Mouse (Mus musculus): Measurements from ENCODE around the gene Myo5c. TPM values are rescaled to one million over a fixed set of nuclear protein-coding genes. Genes with fewer than 3 reads are reported as not detected.

Gene Myo5c
- polyA plus RNA-seq, 1 experiment = 0.81 TPM

DNA sequence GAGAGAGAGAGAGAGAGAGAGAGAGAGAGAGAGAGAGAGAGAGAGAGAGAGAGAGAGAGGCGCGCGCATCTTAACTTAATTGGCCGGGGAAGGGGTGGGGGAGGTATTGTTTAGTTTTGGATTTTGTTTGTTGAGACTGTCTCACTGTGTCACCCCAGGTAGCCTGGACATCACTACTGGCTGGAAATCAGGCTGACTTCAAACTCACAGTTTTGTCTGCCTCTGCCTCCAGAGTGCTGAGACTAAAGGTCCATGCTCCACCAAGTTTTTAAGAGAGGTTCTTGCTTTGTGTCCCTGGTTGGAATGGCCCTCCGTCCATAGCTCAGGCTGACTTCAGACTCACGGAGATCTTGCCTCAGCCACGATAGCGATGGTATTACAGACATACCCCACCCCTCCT lies 1.0 kb downstream of the Myo5c start:
- H3K36me3 ChIP-seq (ENCODE audit: control insufficient read depth, insufficient read depth, low read length) = no peaks in the 10 kb centered on the region
- no peak overlapping the region for H3K4me3 ChIP-seq (ENCODE audit: extremely low read depth, insufficient read depth, insufficient read length)

DNA sequence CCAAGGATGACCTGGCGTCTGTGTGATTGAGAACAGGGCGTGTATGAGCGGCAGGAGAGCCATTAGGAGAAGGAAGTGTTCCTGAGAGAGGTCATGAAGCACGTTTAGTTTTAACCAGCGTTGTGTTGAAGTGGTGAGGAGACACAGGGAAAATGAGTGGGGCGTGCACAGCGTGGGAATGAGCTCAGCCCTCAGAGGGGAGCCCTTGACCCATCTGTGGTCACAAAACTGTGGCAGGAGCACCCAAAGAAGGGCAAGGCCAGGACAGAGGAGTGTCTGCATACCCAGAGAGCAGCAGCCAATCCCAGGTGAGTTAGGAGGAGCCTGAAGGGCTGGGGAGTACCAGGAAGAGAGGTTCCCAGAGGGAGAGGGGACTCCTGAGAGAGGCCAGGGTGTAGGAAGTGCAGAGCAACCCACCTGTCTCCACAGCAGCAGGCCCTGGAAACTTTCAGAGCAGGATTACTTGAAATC lies 2.5 kb downstream of the Myo5c start:
- DNase-seq (ENCODE audit: low read depth in 1 of 2, low spot score in 2 of 2) = no peak
- TF ChIP-seq POLR2A (IDR thresholded peaks at IDR 0.05; ENCODE audit: low read depth, low read length) (no peak), CTCF (IDR thresholded peaks at IDR 0.05; ENCODE audit: extremely low read depth, insufficient read depth, insufficient read length, insufficient replicate concordance) (no peak)
- Histone ChIP-seq H3K4me3 (ENCODE audit: extremely low read depth, insufficient read depth, insufficient read length) (no peak overlapping the region), H3K27ac (ENCODE audit: insufficient read depth, low read length) (no peak overlapping the region), H3K27me3 (ENCODE audit: control insufficient read depth, insufficient read depth, low read length) (peaks cover 4% of the 10 kb centered on the region), H3K4me1 (ENCODE audit: control insufficient read depth, insufficient read depth, insufficient read length) (no peaks in the 10 kb centered on the region), H3K36me3 (ENCODE audit: control insufficient read depth, insufficient read depth, low read length) (no peaks in the 10 kb centered on the region)
- 77% methylated on average over 7 of the region's 7 CpGs for WGBS

More for the DNA sequence above, 1.0 kb downstream of the Myo5c start:
- Histone ChIP-seq H3K27me3 (ENCODE audit: control insufficient read depth, insufficient read depth, low read length) (peaks cover 4% of the 10 kb centered on the region), H3K4me1 (ENCODE audit: control insufficient read depth, insufficient read depth, insufficient read length) (no peaks in the 10 kb centered on the region), H3K27ac (ENCODE audit: insufficient read depth, low read length) (no peak overlapping the region)
- DNase-seq (ENCODE audit: low read depth in 1 of 2, low spot score in 2 of 2) = no peak
- 91% methylated on average over 8 of the region's 8 CpGs for WGBS
- no peak for TF ChIP-seq POLR2A (IDR thresholded peaks at IDR 0.05; ENCODE audit: low read depth, low read length)

DNA sequence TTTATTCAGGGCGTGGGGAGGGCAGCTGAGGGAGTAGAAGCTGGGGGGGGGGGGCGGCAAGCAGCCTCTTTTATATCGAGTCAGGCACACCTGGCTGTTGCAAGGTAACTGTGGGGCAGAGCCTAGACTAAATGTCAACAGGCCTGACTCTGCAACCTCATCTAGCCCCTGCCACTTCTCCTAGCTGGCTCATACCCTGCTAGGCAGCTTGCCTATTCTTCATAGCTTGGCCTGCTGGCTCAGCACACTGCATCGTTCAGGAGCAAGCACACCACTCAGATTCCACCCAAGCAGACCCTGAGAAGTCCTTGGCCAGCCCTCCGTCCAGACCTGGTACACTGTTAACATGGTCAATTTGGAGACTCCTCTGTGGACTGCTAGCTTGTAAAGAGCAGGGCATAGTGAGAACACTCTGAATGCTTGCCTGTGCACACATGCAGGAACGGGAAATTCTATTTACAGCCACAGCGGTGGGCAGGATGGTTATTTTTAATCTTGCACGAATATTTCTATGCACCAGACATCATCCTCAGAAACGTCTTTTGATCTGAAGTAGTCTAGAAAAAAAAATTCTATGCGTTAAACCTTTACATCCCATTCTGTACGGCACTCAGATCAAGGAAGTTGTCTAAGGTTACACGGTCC lies 3.3 kb downstream of the Myo5c start:
- Histone ChIP-seq H3K4me1 (ENCODE audit: control insufficient read depth, insufficient read depth, insufficient read length) (no peaks in the 10 kb centered on the region), H3K4me3 (ENCODE audit: extremely low read depth, insufficient read depth, insufficient read length) (no peak overlapping the region), H3K36me3 (ENCODE audit: control insufficient read depth, insufficient read depth, low read length) (no peaks in the 10 kb centered on the region), H3K27me3 (ENCODE audit: control insufficient read depth, insufficient read depth, low read length) (peaks cover 4% of the 10 kb centered on the region), H3K27ac (ENCODE audit: insufficient read depth, low read length) (no peak overlapping the region)
- no peak for DNase-seq (ENCODE audit: low read depth in 1 of 2, low spot score in 2 of 2)
- no peak for TF ChIP-seq CTCF (IDR thresholded peaks at IDR 0.05; ENCODE audit: extremely low read depth, insufficient read depth, insufficient read length, insufficient replicate concordance)
- no peak for TF ChIP-seq POLR2A (IDR thresholded peaks at IDR 0.05; ENCODE audit: low read depth, low read length)
- WGBS = 53% methylated on average over 12 of the region's 12 CpGs

GRCm38 (mm10) chr9:75235696-75236095 lies 3.9 kb downstream of the Myo5c start:
- no peak overlapping the region for H3K4me3 ChIP-seq (ENCODE audit: extremely low read depth, insufficient read depth, insufficient read length)
- H3K27ac ChIP-seq (ENCODE audit: insufficient read depth, low read length) = no peak overlapping the region
- TF ChIP-seq POLR2A (IDR thresholded peaks at IDR 0.05; ENCODE audit: low read depth, low read length) (no peak), CTCF (IDR thresholded peaks at IDR 0.05; ENCODE audit: extremely low read depth, insufficient read depth, insufficient read length, insufficient replicate concordance) (no peak)
- DNase-seq (ENCODE audit: low read depth in 1 of 2, low spot score in 2 of 2) = no peak
- 91% methylated on average over 2 of the region's 2 CpGs for WGBS
- H3K36me3 ChIP-seq (ENCODE audit: control insufficient read depth, insufficient read depth, low read length) = no peaks in the 10 kb centered on the region
- H3K4me1 ChIP-seq (ENCODE audit: control insufficient read depth, insufficient read depth, insufficient read length) = no peaks in the 10 kb centered on the region
- H3K27me3 ChIP-seq (ENCODE audit: control insufficient read depth, insufficient read depth, low read length) = peaks cover 4% of the 10 kb centered on the region

DNA sequence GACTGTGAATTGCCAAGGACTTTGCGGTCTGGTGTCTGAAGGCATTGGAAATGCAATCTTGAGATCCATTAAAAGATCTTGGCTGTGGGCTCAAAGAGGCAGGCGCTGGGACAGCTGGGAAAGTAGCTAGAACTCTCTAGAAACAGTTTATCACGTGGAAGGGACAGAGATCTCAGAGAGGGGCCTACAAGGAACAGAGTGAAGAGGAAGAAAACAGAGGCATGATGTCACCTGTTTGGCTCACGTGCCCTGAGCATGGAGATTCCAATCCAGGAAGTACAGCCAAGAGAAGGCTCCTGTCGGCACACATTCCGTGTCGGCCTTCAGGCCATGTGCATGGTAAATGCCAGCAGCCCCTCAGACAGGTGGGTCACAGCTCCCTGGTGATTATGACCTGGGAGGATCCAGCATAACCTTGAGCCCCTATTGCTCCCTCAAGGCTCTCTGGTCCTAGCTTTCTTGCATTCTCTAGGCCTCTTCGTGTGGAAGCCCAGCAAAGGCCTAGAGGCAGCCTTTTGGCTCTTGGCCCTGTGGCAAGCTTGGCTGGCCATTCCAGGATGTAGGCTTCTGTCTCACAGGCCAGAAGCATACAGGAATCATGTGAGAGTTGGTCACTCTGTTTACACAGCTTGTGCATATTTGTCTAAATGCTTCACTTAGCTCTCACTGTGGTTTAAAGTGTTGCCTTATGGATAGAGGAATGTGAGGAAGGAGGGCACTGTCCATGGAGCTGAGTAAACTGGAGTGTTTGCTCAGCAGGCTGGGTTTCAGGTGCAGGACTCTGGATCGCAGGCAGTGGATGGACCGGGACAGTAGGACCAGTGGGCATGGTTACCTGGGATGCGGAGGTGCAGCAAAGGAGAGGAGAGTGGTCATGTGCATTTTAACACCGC lies 4.8 kb downstream of the Myo5c start:
- 91% methylated on average over 12 of the region's 12 CpGs for WGBS
- no peak for DNase-seq (ENCODE audit: low read depth in 1 of 2, low spot score in 2 of 2)
- Histone ChIP-seq H3K4me1 (ENCODE audit: control insufficient read depth, insufficient read depth, insufficient read length) (no peaks in the 10 kb centered on the region), H3K4me3 (ENCODE audit: extremely low read depth, insufficient read depth, insufficient read length) (no peak overlapping the region), H3K36me3 (ENCODE audit: control insufficient read depth, insufficient read depth, low read length) (no peaks in the 10 kb centered on the region), H3K27me3 (ENCODE audit: control insufficient read depth, insufficient read depth, low read length) (peaks cover 4% of the 10 kb centered on the region), H3K27ac (ENCODE audit: insufficient read depth, low read length) (no peak overlapping the region)
- no peak for TF ChIP-seq POLR2A (IDR thresholded peaks at IDR 0.05; ENCODE audit: low read depth, low read length)
- TF ChIP-seq CTCF (IDR thresholded peaks at IDR 0.05; ENCODE audit: extremely low read depth, insufficient read depth, insufficient read length, insufficient replicate concordance) = no peak

DNA sequence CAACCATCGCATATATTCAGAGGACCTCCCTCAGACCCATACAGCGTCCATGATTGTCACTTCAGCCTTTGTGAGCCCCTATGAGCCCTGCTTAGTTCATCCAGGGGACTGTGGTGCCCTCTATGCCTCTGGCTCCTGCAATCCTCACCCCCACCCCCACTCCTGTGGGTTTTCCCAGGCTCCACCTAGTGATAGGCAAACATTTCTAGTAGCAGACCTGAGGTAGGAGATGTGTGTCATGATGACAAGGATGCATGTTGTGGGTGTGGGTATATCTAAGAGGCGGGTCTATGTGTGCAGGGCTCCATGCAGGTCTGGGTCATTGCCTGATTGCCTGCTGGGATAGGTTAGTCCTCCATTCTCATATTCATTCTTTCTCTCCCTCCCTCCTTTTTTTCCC lies 6.4 kb downstream of the Myo5c start:
- no peak for DNase-seq (ENCODE audit: low read depth in 1 of 2, low spot score in 2 of 2)
- no peaks in the 10 kb centered on the region for H3K4me1 ChIP-seq (ENCODE audit: control insufficient read depth, insufficient read depth, insufficient read length)
- TF ChIP-seq POLR2A (IDR thresholded peaks at IDR 0.05; ENCODE audit: low read depth, low read length) = no peak
- no peak for TF ChIP-seq CTCF (IDR thresholded peaks at IDR 0.05; ENCODE audit: extremely low read depth, insufficient read depth, insufficient read length, insufficient replicate concordance)
- no peaks in the 10 kb centered on the region for H3K36me3 ChIP-seq (ENCODE audit: control insufficient read depth, insufficient read depth, low read length)
- H3K4me3 ChIP-seq (ENCODE audit: extremely low read depth, insufficient read depth, insufficient read length) = no peak overlapping the region
- 90% methylated on average over 3 of the region's 3 CpGs for WGBS
- no peak overlapping the region for H3K27ac ChIP-seq (ENCODE audit: insufficient read depth, low read length)
- H3K27me3 ChIP-seq (ENCODE audit: control insufficient read depth, insufficient read depth, low read length) = no peaks in the 10 kb centered on the region

DNA sequence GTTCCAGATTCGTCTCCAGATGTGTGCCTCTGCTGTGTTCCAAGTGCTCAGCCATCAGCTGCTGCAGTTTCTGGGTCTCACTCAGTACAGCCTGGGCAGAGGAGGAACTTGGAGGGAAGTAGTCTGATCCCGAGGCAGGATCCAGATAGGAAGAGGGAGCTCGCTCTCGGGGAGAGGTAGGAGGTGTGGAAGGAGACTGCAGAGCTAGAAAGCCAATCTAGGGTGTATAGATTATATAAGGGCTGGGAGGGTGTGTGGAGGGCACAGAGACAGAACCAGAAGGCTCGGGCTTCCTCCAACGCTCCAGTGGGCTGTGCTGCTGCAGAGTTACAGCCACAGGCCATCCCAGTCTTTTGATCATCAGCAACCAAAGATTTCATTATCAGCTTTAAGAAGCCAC lies 11.2 kb downstream of the Myo5c start:
- TF ChIP-seq POLR2A (IDR thresholded peaks at IDR 0.05; ENCODE audit: low read depth, low read length) (no peak), CTCF (IDR thresholded peaks at IDR 0.05; ENCODE audit: extremely low read depth, insufficient read depth, insufficient read length, insufficient replicate concordance) (no peak)
- H3K27me3 ChIP-seq (ENCODE audit: control insufficient read depth, insufficient read depth, low read length) = no peaks in the 10 kb centered on the region
- WGBS = 86% methylated on average over 6 of the region's 6 CpGs

More for the DNA sequence above, 11.2 kb downstream of the Myo5c start:
- Histone ChIP-seq H3K27ac (ENCODE audit: insufficient read depth, low read length) (no peak overlapping the region), H3K4me3 (ENCODE audit: extremely low read depth, insufficient read depth, insufficient read length) (no peak overlapping the region), H3K36me3 (ENCODE audit: control insufficient read depth, insufficient read depth, low read length) (no peaks in the 10 kb centered on the region), H3K4me1 (ENCODE audit: control insufficient read depth, insufficient read depth, insufficient read length) (no peaks in the 10 kb centered on the region)
- DNase-seq (ENCODE audit: low read depth in 1 of 2, low spot score in 2 of 2) = no peak
